Mouse (Mus musculus) hematopoietic multipotent progenitor cell, adult 10-12 weeks (in vitro differentiated cells): ENCODE results near the gene Invs. TPM values are rescaled to one million over a fixed set of nuclear protein-coding genes. Genes with fewer than 3 reads are reported as not detected.

Experiments
- polyA plus RNA-seq: library from polyadenylated mRNA; stranded (reverse); fragments of >175 nt; gene quantifications from 2 replicates; pipeline ENCODE4 v1.2.3, GENCODE M21; 2012; ENCODE audit warnings: low replicate concordance

Gene Invs
- 7.3 and 8.0 TPM in 2 replicates for polyA plus RNA-seq

GRCm38 (mm10) chr4:48279498-48280134 is at the start of gene Invs, which contains the start of gene Erp44:
Gene Invs, plus strand, starts transcription at chr4:48279760.
Gene Erp44, minus strand, starts transcription at chr4:48279558.

GRCm38 (mm10) chr4:48472792-48473650 is 193.5 kb downstream of the Invs start, which contains the start of gene Tex10:
Gene Tex10, minus strand, starts transcription at chr4:48473459.

Other genes starting within 250 kb of the Invs start
- 21.5 and 73.5 TPM in 2 replicates for gene Nr4a3, start 234.6 kb upstream of the Invs start, polyA plus RNA-seq
- gene Stx17, start 154.8 kb upstream of the Invs start, polyA plus RNA-seq: 3.5 and 5.1 TPM in 2 replicates
- gene Erp44, start 202 bp upstream of the Invs start, polyA plus RNA-seq: 14.8 and 24.9 TPM in 2 replicates
- gene Tex10, start 193.7 kb downstream of the Invs start, polyA plus RNA-seq: 10.8 TPM in 2 replicates